Comparison of ENCODE assay signal across 9 mouse cellular contexts in the genomic region with DNA sequence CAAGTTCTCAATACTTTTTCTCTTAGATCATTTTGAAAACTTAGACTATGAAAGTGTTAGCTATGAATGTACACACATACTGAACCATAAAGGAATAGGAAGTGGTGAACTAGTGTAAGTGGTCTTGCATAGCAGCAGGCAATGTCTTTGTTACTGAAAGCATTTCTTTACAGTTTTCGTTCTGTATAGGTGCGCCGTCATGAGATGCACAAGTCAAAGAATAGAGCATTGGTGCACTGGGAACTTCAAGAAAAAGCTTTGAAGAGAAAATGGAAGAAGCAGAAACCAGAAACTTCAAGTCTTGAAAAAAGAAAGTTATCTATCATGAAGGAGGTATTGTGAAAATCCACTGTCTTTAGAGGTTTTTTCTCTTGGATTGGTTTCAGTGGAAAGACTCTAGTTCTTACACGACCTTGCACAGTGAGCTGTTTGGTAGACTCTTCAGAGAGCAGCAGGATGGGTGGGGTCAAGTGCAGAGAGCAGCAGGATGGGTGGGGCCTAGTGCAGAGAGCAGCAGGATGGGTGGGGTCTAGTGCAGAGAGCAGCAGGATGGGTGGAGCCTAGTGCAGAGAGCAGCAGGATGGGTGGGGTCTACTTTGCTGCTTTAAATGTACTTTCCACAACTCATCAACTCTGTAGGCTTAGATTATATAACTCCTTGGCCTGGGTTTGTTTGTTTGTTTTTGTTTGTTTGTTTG. TPM values are rescaled to one million over a fixed set of nuclear protein-coding genes. Genes with fewer than 3 reads are reported as not detected.
DNase-seq lines count a peak whose midpoint lies in the region; ATAC-seq lines count a peak whose summit lies in the region.
"Had no signal": no experiment of that assay in that cellular context is flagged by ENCODE, and none has a peak within 500 bp of the region (broad histone marks: within the 10 kb centered on the region; RNA-seq: fewer than 3 reads in every experiment).

No protein-coding gene starts in this region.

- H3K27me3 ChIP-seq in intestine, embryonic 14.5 days (replicated peaks; ENCODE audit: control insufficient read depth, insufficient read depth, low read length), result no peaks in the 10 kb centered on the region

- no peak overlapping the region for H3K4me2 ChIP-seq in intestine, embryonic 14.5 days (ENCODE audit: low read length)

- H3K9ac ChIP-seq in intestine, embryonic 14.5 days (ENCODE audit: low read length), result no peak overlapping the region

- peak; percentile 34 for DNase-seq in gastrocnemius, adult 18-20 months (ENCODE audit: low spot score)
- DNase-seq in gastrocnemius, postnatal 10 days, result no peak
- DNase-seq in c-Kit-positive CD71-positive TER-119-positive erythroid progenitor cells, embryonic 14.5 days (ENCODE audit: low spot score), result peak; percentile 85
- DNase-seq in intestine, embryonic 14.5 days (ENCODE audit: low spot score), result no peak
- peak; percentile 84 for DNase-seq in lung, postnatal 10 days
- DNase-seq in thymus, postnatal 14 days, result peak; percentile 85
- DNase-seq in layer of hippocampus, adult 8-10 months (ENCODE audit: low spot score in 2 of 2), result no peak
- no peak for DNase-seq in frontal cortex, postnatal 10 days (ENCODE audit: low spot score in 2 of 2)

- H3K4me3 ChIP-seq in intestine, embryonic 14.5 days (ENCODE audit: low read depth, low read length), result no peak overlapping the region

- no peaks in the 10 kb centered on the region for H3K9me3 ChIP-seq in intestine, embryonic 14.5 days (ENCODE audit: control insufficient read depth, low read length)

- no peaks in the 10 kb centered on the region for H3K4me1 ChIP-seq in intestine, embryonic 14.5 days (replicated peaks; ENCODE audit: control insufficient read depth, insufficient read depth, low read length)

- H3K36me3 ChIP-seq in intestine, embryonic 14.5 days (ENCODE audit: control insufficient read depth, insufficient read depth, low read length), result peaks cover 31% of the 10 kb centered on the region

- 81% methylated on average over 4 of the region's 4 CpGs for WGBS in intestine, embryonic 14.5 days

- no peak overlapping the region for H3K27ac ChIP-seq in intestine, embryonic 14.5 days (ENCODE audit: low read depth)
- H3K27ac ChIP-seq: macrophage had no signal

- peak; percentile 47 for ATAC-seq in intestine, embryonic 14.5 days (replicated peaks; ENCODE audit: low FRiP score, low TSS enrichment, low read depth)

RNA-seq across cellular contexts. Expression of a gene that starts 10.8 kb away (rescaled TPM):
- 1 to 10 TPM; 6.8 to 7.0 TPM for total RNA-seq in gastrocnemius, adult 18-20 months (2021)
- total RNA-seq in gastrocnemius, postnatal 10 days (2021), result 1 to 10 TPM; 7.4 to 9.3 TPM
- 31.3 and 31.6 TPM in 2 replicates for polyA plus RNA-seq in intestine, embryonic 14.5 days (2014; fragmentation: Nextera tagmentation; extraction: Ambion mirVana)
- 10 to 100 TPM; 16.3 to 19.5 (median 17.9) TPM for total RNA-seq in layer of hippocampus, adult 8-10 months (2022)

RNA-seq across cellular contexts. Expression of a gene that starts 24.7 kb away (rescaled TPM):
- total RNA-seq in gastrocnemius, adult 18-20 months (2021), result under 1 TPM; 0.05 to 0.09 TPM
- under 1 TPM; 0.09 to 0.34 TPM for total RNA-seq in gastrocnemius, postnatal 10 days (2021)
- polyA plus RNA-seq in intestine, embryonic 14.5 days (2014; fragmentation: Nextera tagmentation; extraction: Ambion mirVana), result 1.1 TPM in 2 replicates
- total RNA-seq in layer of hippocampus, adult 8-10 months (2022), result 10 to 100 TPM; 32.8 to 43.9 (median 39.7) TPM
- polyA plus RNA-seq: macrophage had no signal

RNA-seq across cellular contexts. Expression of a gene that starts 36.9 kb away (rescaled TPM):
- total RNA-seq in gastrocnemius, adult 18-20 months (2021), result not detected
- total RNA-seq in gastrocnemius, postnatal 10 days (2021), result under 1 TPM in 1 of 2 experiments, not detected in 1; 0.42 TPM
- polyA plus RNA-seq in intestine, embryonic 14.5 days (2014; fragmentation: Nextera tagmentation; extraction: Ambion mirVana), result 0.19 and 0.42 TPM in 2 replicates
- 10 to 100 TPM; 11.5 to 18.0 (median 17.3) TPM for total RNA-seq in layer of hippocampus, adult 8-10 months (2022)
- polyA plus RNA-seq: macrophage had no signal

Comparison
In these comparisons a context has a peak if more than half of its experiments do, and no peak if none do; other contexts are left out.
1. DNase-seq: peak in gastrocnemius, adult 18-20 months (single experiment), c-Kit-positive CD71-positive TER-119-positive erythroid progenitor cells, embryonic 14.5 days (single experiment), lung, postnatal 10 days (single experiment) and thymus, postnatal 14 days (single experiment); none in gastrocnemius, postnatal 10 days (single experiment), intestine, embryonic 14.5 days (single experiment), layer of hippocampus, adult 8-10 months (0 of 2) and frontal cortex, postnatal 10 days (0 of 2).
2. RNA of a gene that starts 24.7 kb away (total RNA-seq): 32.8 to 43.9 TPM in layer of hippocampus, adult 8-10 months; 0.09 to 0.34 TPM in gastrocnemius, postnatal 10 days and 0.05 to 0.09 TPM in gastrocnemius, adult 18-20 months; every median in the first group is over 10 times any median in the second.
3. RNA of a gene that starts 36.9 kb away (total RNA-seq): 11.5 to 18.0 TPM in layer of hippocampus, adult 8-10 months; 0.42 TPM in gastrocnemius, postnatal 10 days and not detected in gastrocnemius, adult 18-20 months; every median in the first group is over 4 times any median in the second.